Mouse (Mus musculus) forebrain, embryonic 10.5 days (tissue): ENCODE measurements around the gene Ank. TPM values are rescaled to one million over a fixed set of nuclear protein-coding genes. Genes with fewer than 3 reads are reported as not detected.

ENCODE experiments used
- DNase-seq: peaks from one replicate; pipeline ENCODE4 v3.0.0-alpha.2; 2017; ENCODE audit warnings: low spot score; ENCODE audit errors: extremely low spot score
- H3K27ac ChIP-seq: fragments of 300-500 bp; sonication (generic); 2 replicates; pipeline ENCODE4 v1.5.1; 2016; ENCODE audit warnings: mild to moderate bottlenecking
- H3K27me3 ChIP-seq: fragments of 300-500 bp; sonication (generic); 2 replicates; pipeline ENCODE4 v1.6.1; 2016; ENCODE audit warnings: mild to moderate bottlenecking; ENCODE audit not compliant: poor library complexity, severe bottlenecking
- H3K36me3 ChIP-seq: fragments of 300-500 bp; sonication (generic); replicated peaks from 2 replicates; pipeline ENCODE4 v1.6.1; 2016; ENCODE audit warnings: mild to moderate bottlenecking, moderate library complexity
- H3K4me1 ChIP-seq: fragments of 300-500 bp; sonication (generic); 2 replicates; pipeline ENCODE4 v1.6.1; 2016
- H3K4me3 ChIP-seq: fragments of 300-500 bp; sonication (generic); 2 replicates; pipeline ENCODE4 v1.5.1; 2016; ENCODE audit warnings: mild to moderate bottlenecking, moderate library complexity
- H3K9me3 ChIP-seq: fragments of 300-500 bp; sonication (generic); 2 replicates; pipeline ENCODE4 v1.6.1; 2016; ENCODE audit warnings: mild to moderate bottlenecking, moderate library complexity
- WGBS: fragments of 180-500 bp; shearing (Covaris S2); methylation state at CpG from one replicate; pipeline ENCODE4 v1.1.7; 2016; 5-methylcytosine and 5-hydroxymethylcytosine counted together
- polyA plus RNA-seq: library from polyadenylated mRNA; unstranded; fragments of >200 nt; fragmentation: Nextera tagmentation; extraction: Ambion mirVana; gene quantifications from 2 replicates; pipeline ENCODE4 v1.2.1, GENCODE M21; 2016

Ank gene
- polyA plus RNA-seq, 1 experiment from 2014 or later: 5.5 TPM

DNA sequence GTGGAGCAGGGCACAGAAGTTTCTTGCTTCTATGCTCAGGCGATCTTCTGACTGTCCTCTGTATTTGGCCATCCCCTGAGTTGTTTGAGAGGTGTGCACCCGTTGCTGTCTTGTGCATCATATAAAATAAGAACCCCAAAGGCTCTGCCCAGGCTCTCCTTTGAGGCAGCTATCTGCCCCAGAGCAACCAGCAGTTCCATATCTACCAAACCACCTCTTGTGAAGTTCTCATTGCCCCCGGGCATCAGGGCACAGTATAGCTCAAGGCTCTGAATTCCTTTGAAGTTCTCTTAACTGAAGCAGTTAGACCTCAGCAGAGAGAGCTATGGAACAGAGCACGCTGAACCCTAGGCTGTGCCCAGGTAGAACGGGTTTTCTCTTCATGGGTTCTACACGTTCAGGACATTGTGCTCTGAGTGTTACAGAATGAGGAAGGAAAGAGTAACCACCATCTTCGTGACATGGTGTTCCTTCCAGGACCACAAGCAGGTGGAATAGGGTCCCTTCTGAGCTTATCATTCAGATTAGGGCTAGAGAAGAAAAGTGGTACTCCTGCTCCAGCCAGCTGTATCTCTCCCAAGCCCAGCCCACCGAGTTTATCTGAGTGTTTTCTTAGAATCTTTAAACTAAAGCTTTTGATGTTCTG is 25.1 kb downstream of the Ank start:
- 92% methylated on average over 8 of the region's 8 CpGs for WGBS
- DNase-seq: no peak
- Histone ChIP-seq H3K36me3 (no peaks in the 10 kb centered on the region), H3K4me1 (peaks cover 69% of the 10 kb centered on the region), H3K4me3 (no peak overlapping the region), H3K27me3 (no peaks in the 10 kb centered on the region), H3K9me3 (no peaks in the 10 kb centered on the region), H3K27ac (no peak overlapping the region)

DNA sequence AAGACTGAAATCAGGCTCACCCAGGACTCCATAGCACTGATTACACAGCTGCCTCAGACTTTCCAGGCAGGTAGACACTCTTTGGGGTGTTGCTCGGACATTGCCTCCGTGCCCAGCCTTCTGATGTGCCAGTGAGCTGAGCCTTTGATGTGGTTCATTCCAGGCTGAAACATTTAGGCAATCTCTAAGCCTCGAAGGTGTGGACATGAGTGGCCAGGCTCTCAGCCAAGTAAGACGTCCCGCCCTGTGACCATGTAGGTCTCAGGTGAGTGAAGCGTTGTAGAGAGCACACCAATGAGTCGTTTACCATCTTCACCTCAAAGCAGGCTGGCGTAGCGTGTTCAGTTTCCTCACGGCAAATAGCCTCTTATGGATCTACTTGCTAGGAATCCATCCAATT is 25.7 kb downstream of the Ank start:
- Histone ChIP-seq H3K4me3 (no peak overlapping the region), H3K36me3 (no peaks in the 10 kb centered on the region), H3K9me3 (no peaks in the 10 kb centered on the region), H3K27me3 (no peaks in the 10 kb centered on the region), H3K4me1 (peaks cover 69% of the 10 kb centered on the region), H3K27ac (no peak overlapping the region)
- 96% methylated on average over 10 of the region's 10 CpGs for WGBS
- DNase-seq: no peak

DNA sequence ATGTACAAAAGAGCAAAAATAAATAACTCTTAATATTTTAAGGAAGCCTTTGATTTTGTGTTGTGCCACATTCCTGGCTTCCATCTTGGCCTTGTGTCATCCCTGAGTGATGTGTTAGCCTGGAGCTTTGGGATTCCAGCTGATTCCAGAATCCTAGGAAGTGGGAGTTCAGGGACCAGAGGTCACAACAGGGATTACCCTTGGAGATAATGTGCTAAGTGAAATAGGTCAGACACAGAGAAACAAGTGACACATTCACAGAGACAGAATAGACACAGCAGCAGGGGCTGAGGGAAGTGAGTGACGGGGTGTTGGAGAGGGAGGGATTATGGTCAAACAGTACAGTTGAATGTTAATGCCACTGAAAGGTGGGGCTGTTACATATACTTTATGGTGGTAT is 26.3 kb downstream of the Ank start:
- H3K9me3 ChIP-seq: no peaks in the 10 kb centered on the region
- no peaks in the 10 kb centered on the region for H3K36me3 ChIP-seq
- 49% methylated on average over 1 of the region's 1 CpGs for WGBS
- no peak for DNase-seq
- no peak overlapping the region for H3K27ac ChIP-seq
- H3K4me1 ChIP-seq: peaks cover 69% of the 10 kb centered on the region
- no peak overlapping the region for H3K4me3 ChIP-seq
- H3K27me3 ChIP-seq: no peaks in the 10 kb centered on the region

DNA sequence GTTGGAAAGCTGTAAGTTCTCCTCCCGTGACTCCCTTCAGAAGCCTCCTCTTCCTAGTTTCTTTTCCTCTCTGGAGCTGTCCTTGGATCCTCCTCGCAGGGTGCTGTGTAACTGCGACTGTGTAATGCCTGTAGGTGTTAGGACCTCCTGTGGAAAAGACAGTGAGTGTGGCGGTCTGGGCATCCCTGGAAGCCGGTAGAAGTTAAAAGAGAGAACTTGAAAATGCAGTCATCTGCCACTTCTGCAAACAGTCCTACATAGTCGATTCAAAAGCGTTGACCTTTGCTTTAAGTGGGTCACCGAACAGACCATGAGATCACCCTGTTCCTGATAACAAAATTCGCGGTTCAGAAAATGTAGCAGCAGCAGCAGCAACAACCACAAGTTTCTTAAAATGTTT is 27.0 kb downstream of the Ank start:
- H3K27ac ChIP-seq: 0 out of 2 replicates have a peak overlapping the region, but pooled peaks have one; percentile 15
- H3K36me3 ChIP-seq: no peaks in the 10 kb centered on the region
- H3K27me3 ChIP-seq: no peaks in the 10 kb centered on the region
- DNase-seq: no peak
- peaks cover 62% of the 10 kb centered on the region for H3K4me1 ChIP-seq
- no peak overlapping the region for H3K4me3 ChIP-seq
- no peaks in the 10 kb centered on the region for H3K9me3 ChIP-seq
- 54% methylated on average over 10 of the region's 10 CpGs for WGBS

DNA sequence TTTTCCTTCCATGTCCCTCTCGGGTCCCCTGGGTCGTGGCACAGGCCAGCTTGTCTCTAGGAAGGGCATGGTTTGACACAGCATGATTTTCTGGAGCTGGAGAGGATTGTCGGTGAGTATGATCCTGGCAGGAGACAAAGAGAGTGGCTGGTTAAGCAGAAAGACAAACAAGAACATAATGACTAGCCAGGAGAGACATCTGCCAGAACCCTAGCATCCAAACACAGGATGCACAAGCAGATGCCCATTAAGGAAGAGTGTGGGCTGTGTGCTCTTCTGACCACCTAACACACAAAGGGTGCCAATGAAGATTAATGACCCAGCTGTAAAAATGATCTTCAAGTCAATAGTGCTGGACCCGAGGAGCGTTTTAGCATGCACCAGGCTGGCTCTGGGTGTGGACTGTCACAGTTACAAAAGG is 29.5 kb downstream of the Ank start:
- Histone ChIP-seq H3K27me3 (no peaks in the 10 kb centered on the region), H3K4me3 (no peak overlapping the region), H3K36me3 (no peaks in the 10 kb centered on the region), H3K27ac (0 out of 2 replicates have a peak overlapping the region, but pooled peaks have one; percentile 11), H3K4me1 (peaks cover 52% of the 10 kb centered on the region), H3K9me3 (no peaks in the 10 kb centered on the region)
- 68% methylated on average over 5 of the region's 5 CpGs for WGBS
- DNase-seq: no peak

DNA sequence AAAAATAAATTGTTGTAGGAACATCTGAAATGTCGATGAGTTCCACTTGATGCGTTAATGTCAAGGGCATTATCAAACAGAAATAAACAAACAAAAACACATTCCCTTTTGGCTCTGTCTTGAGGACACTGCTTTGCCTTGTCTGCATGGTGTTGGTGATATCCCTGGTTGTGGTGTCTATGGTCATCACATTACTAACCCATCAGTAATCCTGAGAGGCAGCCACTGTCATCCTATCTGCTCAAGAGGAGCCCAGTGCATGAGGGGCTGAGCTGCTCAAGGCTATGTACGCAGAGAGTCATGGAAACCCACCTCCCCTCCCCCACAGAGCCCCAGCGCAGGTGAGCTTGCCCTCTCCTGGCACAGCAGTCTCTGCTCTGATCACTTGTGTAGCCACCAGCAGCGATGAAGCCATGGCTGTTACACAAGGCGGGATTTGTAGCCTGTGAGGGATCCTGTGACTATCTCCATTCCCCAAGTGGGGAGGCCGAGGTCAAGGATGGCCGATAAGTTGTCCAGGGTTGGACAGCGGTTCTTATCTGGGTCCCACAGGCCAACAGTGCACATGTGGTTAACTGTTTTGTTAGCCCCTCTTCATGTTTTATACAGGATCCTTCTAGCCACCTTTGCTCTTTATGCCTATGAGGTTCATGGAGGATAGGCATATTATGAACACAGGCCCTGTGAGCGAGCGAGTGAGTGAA is 30.3 kb downstream of the Ank start:
- Histone ChIP-seq H3K27me3 (no peaks in the 10 kb centered on the region), H3K4me1 (peaks cover 56% of the 10 kb centered on the region), H3K36me3 (no peaks in the 10 kb centered on the region), H3K9me3 (no peaks in the 10 kb centered on the region), H3K4me3 (no peak overlapping the region), H3K27ac (peak overlapping the region; percentile 66)
- DNase-seq: no peak
- 78% methylated on average over 11 of the region's 11 CpGs for WGBS

DNA sequence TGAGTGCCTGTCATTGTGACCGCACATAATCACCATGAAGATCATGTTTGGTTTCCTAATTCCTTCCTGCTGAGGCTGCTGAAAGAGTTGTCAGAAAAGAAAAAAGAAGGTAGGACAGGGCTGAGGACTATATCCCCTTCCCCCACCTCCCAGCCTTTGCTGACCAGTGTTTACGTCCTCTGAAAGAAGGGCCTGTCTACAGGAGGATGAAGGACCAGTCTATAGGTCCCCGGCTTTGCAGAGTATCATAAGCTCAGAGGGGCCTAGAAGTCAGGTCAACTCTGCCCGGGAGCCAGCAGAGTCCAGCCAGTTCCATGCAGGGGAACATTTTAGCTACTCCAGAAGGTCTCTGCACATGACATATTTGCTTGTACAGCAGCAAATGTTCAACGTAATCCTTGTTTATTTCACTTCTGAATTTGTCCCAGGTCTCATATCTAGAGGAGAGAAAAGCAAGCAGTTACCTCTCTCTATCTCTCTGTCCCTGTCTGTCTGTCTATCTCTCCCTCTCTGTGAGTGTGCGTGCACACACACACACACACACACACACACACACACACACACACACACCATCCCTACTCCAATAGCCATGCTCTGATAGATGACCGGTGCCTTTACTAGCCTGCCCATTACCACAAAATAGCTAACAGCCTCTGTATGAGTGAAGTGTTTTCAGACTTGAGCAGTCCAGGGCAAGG is 31.0 kb downstream of the Ank start:
- no peaks in the 10 kb centered on the region for H3K9me3 ChIP-seq
- no peaks in the 10 kb centered on the region for H3K27me3 ChIP-seq
- H3K36me3 ChIP-seq: no peaks in the 10 kb centered on the region
- H3K27ac ChIP-seq: peak overlapping the region; percentile 66; the same call in 1 of the 2 replicates
- H3K4me1 ChIP-seq: peaks cover 57% of the 10 kb centered on the region
- no peak overlapping the region for H3K4me3 ChIP-seq
- WGBS: 60% methylated on average over 7 of the region's 7 CpGs
- DNase-seq: no peak

DNA sequence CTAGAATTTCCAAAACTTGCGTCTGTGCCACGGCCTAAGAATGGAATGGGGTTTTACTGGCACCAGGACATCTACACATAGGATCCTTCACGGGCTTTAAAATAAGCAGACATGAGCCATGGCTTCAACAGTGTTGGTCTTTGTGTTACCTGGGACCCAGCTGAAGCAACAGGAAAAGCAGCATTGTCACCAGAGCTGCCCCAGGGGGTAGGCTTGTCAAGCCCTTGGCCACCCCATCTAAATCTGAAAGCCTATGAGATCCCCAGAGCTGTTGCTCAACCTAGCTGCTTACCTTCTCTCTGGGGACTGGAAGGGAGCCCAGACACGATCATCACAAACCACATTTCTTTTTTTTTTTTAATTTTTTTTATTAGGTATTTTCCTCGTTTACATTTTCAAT is 31.6 kb downstream of the Ank start:
- 90% methylated on average over 5 of the region's 5 CpGs for WGBS
- H3K27ac ChIP-seq: 0 out of 2 replicates have a peak overlapping the region, but pooled peaks have one; percentile 36
- peaks cover 55% of the 10 kb centered on the region for H3K4me1 ChIP-seq
- no peak for DNase-seq
- no peaks in the 10 kb centered on the region for H3K9me3 ChIP-seq
- H3K27me3 ChIP-seq: no peaks in the 10 kb centered on the region
- H3K36me3 ChIP-seq: no peaks in the 10 kb centered on the region
- no peak overlapping the region for H3K4me3 ChIP-seq

DNA sequence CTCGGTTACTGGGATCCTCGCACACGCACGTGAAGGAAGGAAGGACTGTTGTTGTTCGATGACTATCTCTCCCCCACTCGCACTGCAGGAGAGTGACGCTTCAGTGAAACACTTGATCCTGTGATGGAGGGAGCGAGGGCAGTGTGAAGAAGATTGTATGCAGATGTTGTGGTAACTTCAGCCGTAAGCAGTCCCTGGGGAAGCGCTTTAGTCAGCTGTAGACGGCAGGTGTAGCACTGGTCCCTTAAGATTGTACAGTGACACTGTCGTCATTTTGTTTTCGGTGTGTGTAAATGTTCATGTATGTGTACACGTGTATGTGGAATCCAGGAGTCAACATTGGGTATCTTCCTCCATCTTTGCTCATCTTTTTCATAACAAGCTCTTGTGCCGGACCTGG is 33.9 kb downstream of the Ank start:
- 85% methylated on average over 15 of the region's 15 CpGs for WGBS
- no peak overlapping the region for H3K27ac ChIP-seq
- H3K27me3 ChIP-seq: no peaks in the 10 kb centered on the region
- no peak overlapping the region for H3K4me3 ChIP-seq
- peaks cover 33% of the 10 kb centered on the region for H3K4me1 ChIP-seq
- no peaks in the 10 kb centered on the region for H3K36me3 ChIP-seq
- no peak for DNase-seq
- H3K9me3 ChIP-seq: no peaks in the 10 kb centered on the region

DNA sequence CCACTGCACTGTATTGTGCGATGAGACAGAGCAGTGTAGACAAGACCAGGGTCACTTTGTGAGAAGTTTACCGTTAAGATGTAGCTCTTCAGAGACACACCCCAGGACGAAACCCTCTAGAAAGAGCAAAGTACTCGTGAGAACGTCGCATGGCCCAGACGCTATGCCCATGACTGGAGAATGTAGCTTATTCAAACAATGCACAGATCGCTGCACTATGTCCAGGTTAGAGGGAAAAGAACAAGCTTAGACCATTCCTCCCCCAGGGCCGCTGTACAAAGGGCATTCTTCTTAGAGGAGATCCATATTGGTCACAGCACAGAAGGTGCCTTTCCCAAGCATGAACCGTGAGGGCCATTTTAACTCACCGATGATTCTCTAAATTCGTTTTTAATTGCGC is 35.9 kb downstream of the Ank start:
- Histone ChIP-seq H3K27ac (no peak overlapping the region), H3K4me3 (no peak overlapping the region), H3K27me3 (no peaks in the 10 kb centered on the region), H3K36me3 (no peaks in the 10 kb centered on the region), H3K9me3 (no peaks in the 10 kb centered on the region), H3K4me1 (peaks cover 28% of the 10 kb centered on the region)
- 91% methylated on average over 13 of the region's 13 CpGs for WGBS
- DNase-seq: no peak

DNA sequence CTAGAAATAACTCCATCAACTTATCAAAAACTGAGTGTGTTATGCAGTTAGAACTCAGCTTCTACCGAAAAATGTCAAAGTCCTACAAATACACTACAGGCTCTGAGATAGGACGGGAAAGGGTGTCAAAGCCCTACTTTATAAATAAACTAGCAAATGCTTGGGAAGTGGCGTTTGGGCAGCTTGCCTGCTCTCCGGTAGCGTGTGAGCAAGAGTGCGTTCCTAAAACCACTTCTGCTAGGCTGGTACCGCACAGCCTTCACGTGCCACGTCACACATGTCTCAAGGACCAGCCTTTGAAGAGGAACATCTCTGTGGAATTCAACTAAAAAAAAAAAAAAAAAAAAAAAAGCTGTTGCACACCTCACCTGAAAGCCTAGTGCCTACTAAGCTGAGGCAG is 36.7 kb downstream of the Ank start:
- 92% methylated on average over 9 of the region's 9 CpGs for WGBS
- peaks cover 24% of the 10 kb centered on the region for H3K4me1 ChIP-seq
- H3K9me3 ChIP-seq: no peaks in the 10 kb centered on the region
- H3K36me3 ChIP-seq: no peaks in the 10 kb centered on the region
- no peak overlapping the region for H3K27ac ChIP-seq
- no peak overlapping the region for H3K4me3 ChIP-seq
- DNase-seq: no peak
- H3K27me3 ChIP-seq: no peaks in the 10 kb centered on the region

DNA sequence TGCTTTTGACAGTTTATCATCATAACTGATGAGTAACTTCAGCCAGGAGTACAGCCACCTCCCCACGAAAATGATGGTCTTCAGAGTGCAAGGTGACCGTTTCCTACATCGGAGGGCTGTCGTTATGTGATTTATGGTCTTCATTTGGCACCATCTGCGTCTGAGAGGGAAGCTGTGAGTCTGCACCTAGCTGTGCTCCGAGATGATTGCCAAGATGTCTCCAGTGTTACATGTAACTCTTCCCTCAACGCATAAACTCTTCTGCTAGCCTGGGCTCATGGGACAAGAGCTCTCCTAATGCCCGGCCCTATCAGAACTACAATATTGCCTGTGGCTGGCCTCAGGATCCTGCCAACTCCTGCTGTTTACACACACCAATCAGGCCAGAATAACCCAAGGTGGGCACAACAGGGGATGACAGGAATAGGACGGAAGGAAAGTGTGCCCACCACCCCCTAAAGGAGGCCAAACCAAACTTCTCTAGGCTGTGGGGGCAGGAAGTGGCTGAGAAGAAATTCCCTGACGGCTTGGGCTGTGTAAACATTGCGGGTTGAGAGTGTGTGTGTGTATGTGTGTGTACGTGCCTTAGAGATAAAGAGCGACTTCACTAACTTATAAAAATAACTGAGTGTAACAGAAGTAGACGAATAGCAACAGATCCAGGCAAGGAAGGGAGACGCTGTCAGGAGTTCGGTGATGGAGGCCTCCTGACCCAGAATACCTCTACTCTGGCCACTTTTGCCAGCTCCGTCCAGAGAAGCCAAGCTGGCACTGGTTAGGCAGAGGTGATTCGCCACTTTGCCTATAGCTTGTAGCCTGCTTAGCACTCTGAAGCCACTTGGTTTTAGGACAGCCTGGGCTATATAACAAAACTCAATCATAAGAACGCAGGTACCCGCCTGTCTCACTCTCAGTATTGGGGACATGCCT is 37.6 kb downstream of the Ank start:
- Histone ChIP-seq H3K4me1 (peaks cover 24% of the 10 kb centered on the region), H3K4me3 (no peak overlapping the region), H3K36me3 (no peaks in the 10 kb centered on the region), H3K9me3 (no peaks in the 10 kb centered on the region), H3K27me3 (no peaks in the 10 kb centered on the region), H3K27ac (no peak overlapping the region)
- 89% methylated on average over 20 of the region's 20 CpGs for WGBS
- no peak for DNase-seq
